In the genomic region with DNA sequence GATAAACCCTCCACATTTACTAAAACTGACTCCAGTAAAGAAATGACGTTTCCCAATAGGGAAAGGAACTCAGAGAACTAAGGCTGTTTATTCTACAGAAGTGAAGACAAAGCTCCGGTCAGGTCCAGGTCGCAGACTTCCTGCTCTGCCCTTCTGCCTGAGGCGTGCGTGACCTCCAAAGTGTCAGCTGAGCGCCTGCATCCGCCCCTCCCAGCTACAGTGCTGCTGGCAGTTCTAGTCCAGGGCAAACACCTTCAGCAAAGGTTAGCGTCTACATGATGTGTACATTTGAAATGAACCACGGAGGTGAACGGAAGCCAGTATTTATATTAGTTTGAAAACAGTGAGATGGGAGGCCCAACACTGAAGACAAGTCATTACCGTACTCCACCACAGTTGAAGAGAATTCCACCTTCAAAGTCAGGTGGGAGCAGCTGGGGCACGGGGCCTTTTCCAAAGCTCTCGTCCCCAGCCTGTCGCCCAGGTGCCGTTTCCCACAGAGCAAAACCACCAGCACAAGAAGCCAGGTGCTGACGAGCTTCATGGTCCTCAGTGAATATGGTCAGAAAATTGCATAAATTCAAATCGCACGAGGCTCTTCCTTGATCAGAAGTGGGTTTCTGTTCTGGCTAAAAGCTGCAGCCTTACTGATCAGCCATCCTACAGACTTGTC, we compare ENCODE assay signal across 18 mouse cellular contexts. TPM values are rescaled to one million over a fixed set of nuclear protein-coding genes. Genes with fewer than 3 reads are reported as not detected.
A peak's percentile ranks its signal among the peaks of the same experiment; 100 is the strongest.
DNase-seq lines count a peak whose midpoint lies in the region; ATAC-seq and TF ChIP-seq lines count a peak whose summit lies in the region.
"Had no signal": no experiment of that assay in that cellular context is flagged by ENCODE, and none has a peak within 500 bp of the region (broad histone marks: within the 10 kb centered on the region; RNA-seq: fewer than 3 reads in every experiment).

No protein-coding gene starts in this region.

- peak overlapping the region; percentile 55; the same call in 1 of the 2 replicates for H3K27ac ChIP-seq in ES-E14 (ENCODE audit: insufficient read depth, low read depth, low read length, poor library complexity, severe bottlenecking)
- no peak overlapping the region for H3K27ac ChIP-seq in lung, embryonic 14.5 days (ENCODE audit: low read depth)
- no peak overlapping the region; the same call in 1 of the 2 replicates for H3K27ac ChIP-seq in stomach, postnatal 0 days (replicated peaks)
- H3K27ac ChIP-seq: kidney, postnatal 0 days; limb, embryonic 13.5 days; lung, embryonic 15.5 days; midbrain, embryonic 15.5 days; neural tube, embryonic 12.5 days had no signal

- in situ Hi-C loops in ES-E14 (cut with MboI; ENCODE audit: low sequenced_read_pairs in 2 of 2, unreplicated experiment in 2 of 2), result no loop called here

- peaks cover 10 to 13% of the 10 kb centered on the region in 2 experiments for H3K4me1 ChIP-seq in ES-E14 (ENCODE audit: control insufficient read depth in 2 of 2, insufficient read depth in 2 of 2, low read length in 2 of 2, poor library complexity in 1 of 2)
- no peaks in the 10 kb centered on the region for H3K4me1 ChIP-seq in lung, embryonic 14.5 days (ENCODE audit: insufficient read depth)
- H3K4me1 ChIP-seq in stomach, postnatal 0 days (replicated peaks; ENCODE audit: control insufficient read depth, insufficient read depth), result no peaks in the 10 kb centered on the region; the same call in 1 of the 2 replicates
- H3K4me1 ChIP-seq: lung, embryonic 15.5 days; midbrain, embryonic 15.5 days; neural tube, embryonic 12.5 days had no signal

- no peaks in the 10 kb centered on the region for H3K9me3 ChIP-seq in ES-E14 (ENCODE audit: control insufficient read depth, insufficient read depth, low read depth, low read length)
- no peaks in the 10 kb centered on the region for H3K9me3 ChIP-seq in lung, embryonic 14.5 days (ENCODE audit: low read depth, low read length)
- H3K9me3 ChIP-seq in stomach, postnatal 0 days (ENCODE audit: control insufficient read depth, low read length), result no peaks in the 10 kb centered on the region
- H3K9me3 ChIP-seq: limb, embryonic 13.5 days; lung, embryonic 15.5 days; midbrain, embryonic 15.5 days; neural tube, embryonic 12.5 days had no signal

- ATAC-seq in lung, embryonic 14.5 days (ENCODE audit: insufficient read depth), result no peak
- ATAC-seq in stomach, postnatal 0 days (ENCODE audit: low FRiP score, low TSS enrichment), result peak; percentile 82
- ATAC-seq: midbrain, embryonic 15.5 days had no signal

- no peak for TF ChIP-seq EP300 in stomach, postnatal 0 days (optimal IDR thresholded peaks at IDR 0.05)

- no peak for TF ChIP-seq CTCF in lung, embryonic 14.5 days (IDR thresholded peaks at IDR 0.05; ENCODE audit: low read depth)
- no peak for TF ChIP-seq CTCF in stomach, postnatal 0 days (IDR thresholded peaks at IDR 0.05; ENCODE audit: low read depth)

- DNase-seq in kidney, adult 18-20 months, result peak; percentile 30
- DNase-seq in kidney, adult 9 months, result no peak
- peak; percentile 53 for DNase-seq in ES-E14 (ENCODE audit: low read depth, low spot score)
- DNase-seq in lung, embryonic 14.5 days, result peak; percentile 38
- peak; percentile 75 for DNase-seq in stomach, postnatal 0 days (ENCODE audit: low spot score)
- DNase-seq in Muller cell, postnatal 12 days (ENCODE audit: inconsistent ontology term), result no peak
- no peak for DNase-seq in frontal cortex, adult 2 months (ENCODE audit: extremely low spot score in 1 of 2, low spot score in 1 of 2)
- DNase-seq: cerebellum, adult 18-20 months; heart, adult 11 months; heart, postnatal 36 days; layer of hippocampus, postnatal 36 days had no signal

- no peaks in the 10 kb centered on the region for H3K27me3 ChIP-seq in lung, embryonic 14.5 days (ENCODE audit: insufficient read depth, low read length)
- no peaks in the 10 kb centered on the region for H3K27me3 ChIP-seq in stomach, postnatal 0 days (ENCODE audit: control insufficient read depth, insufficient read depth, low read length)
- H3K27me3 ChIP-seq: limb, embryonic 13.5 days; lung, embryonic 15.5 days; midbrain, embryonic 15.5 days; neural tube, embryonic 12.5 days had no signal

- WGBS in lung, embryonic 14.5 days, result 59% methylated on average over 18 of the region's 18 CpGs
- WGBS in stomach, postnatal 0 days, result 46% methylated on average over 18 of the region's 18 CpGs

- no peak overlapping the region for H3K4me2 ChIP-seq in lung, embryonic 14.5 days
- H3K4me2 ChIP-seq in stomach, postnatal 0 days (replicated peaks; ENCODE audit: low read depth), result no peak overlapping the region
- H3K4me2 ChIP-seq: limb, embryonic 13.5 days; lung, embryonic 15.5 days; midbrain, embryonic 15.5 days; neural tube, embryonic 12.5 days had no signal

- H3K4me3 ChIP-seq in ES-E14 (ENCODE audit: insufficient read depth in 1 of 2, low read depth in 1 of 2, low read length in 2 of 2, poor library complexity in 1 of 2, severe bottlenecking in 1 of 2), result no peak overlapping the region
- H3K4me3 ChIP-seq in lung, embryonic 14.5 days (ENCODE audit: low read depth, low read length), result no peak overlapping the region
- H3K4me3 ChIP-seq in stomach, postnatal 0 days (ENCODE audit: low read depth, low read length), result no peak overlapping the region
- H3K4me3 ChIP-seq: erythroblast, embryonic 14.5 days; limb, embryonic 13.5 days; lung, embryonic 15.5 days; midbrain, embryonic 15.5 days; neural tube, embryonic 12.5 days had no signal

- H3K9ac ChIP-seq in ES-E14 (ENCODE audit: insufficient read depth, low read depth, low read length, poor library complexity, severe bottlenecking), result 0 out of 2 replicates have a peak overlapping the region, but pooled peaks have one; percentile 19
- no peak overlapping the region for H3K9ac ChIP-seq in lung, embryonic 14.5 days
- peak overlapping the region; percentile 35; the same call in 1 of the 2 replicates for H3K9ac ChIP-seq in stomach, postnatal 0 days (ENCODE audit: low read length)
- H3K9ac ChIP-seq: lung, embryonic 15.5 days; midbrain, embryonic 15.5 days; neural tube, embryonic 12.5 days had no signal

- peaks cover 25% of the 10 kb centered on the region for H3K36me3 ChIP-seq in ES-E14 (ENCODE audit: control insufficient read depth, insufficient read depth, low read length, poor library complexity, severe bottlenecking)
- H3K36me3 ChIP-seq in lung, embryonic 14.5 days (ENCODE audit: insufficient read depth), result peaks cover 51% of the 10 kb centered on the region
- peaks cover 6% of the 10 kb centered on the region for H3K36me3 ChIP-seq in stomach, postnatal 0 days (ENCODE audit: control insufficient read depth, insufficient read depth, low read length)

TF ChIP-seq in ES-E14, 5 proteins besides CTCF, POLR2A, EP300 and RAD21:
- no peak for TF ChIP-seq MAFK (IDR thresholded peaks at IDR 0.05; ENCODE audit: insufficient read depth, low read depth, low read length)
- no peak for TF ChIP-seq HCFC1 (IDR thresholded peaks at IDR 0.05; ENCODE audit: borderline replicate concordance, insufficient read depth, low read length)
- TF ChIP-seq ZNF384 (IDR thresholded peaks at IDR 0.05; ENCODE audit: low read depth, low read length), result no peak
- TF ChIP-seq CHD2 (IDR thresholded peaks at IDR 0.05; ENCODE audit: low read depth, low read length), result no peak
- no peak for TF ChIP-seq ZC3H11A (IDR thresholded peaks at IDR 0.05; ENCODE audit: borderline replicate concordance, low read depth, low read length)

RNA-seq across cellular contexts. Expression of gene Mbtps1, which starts 11.4 kb away (rescaled TPM):
- total RNA-seq in ES-E14 (2012; rRNA removed), result 167 and 198 TPM in 2 replicates
- polyA plus RNA-seq in lung, embryonic 14.5 days (2014; fragmentation: Nextera tagmentation; extraction: Ambion mirVana), result 125 and 128 TPM in 2 replicates
- 37.1 and 38.4 TPM in 2 replicates for polyA plus RNA-seq in stomach, postnatal 0 days (2015; fragmentation: Nextera tagmentation; extraction: Ambion mirVana)
- 65.4 and 70.7 TPM in 2 replicates for polyA plus RNA-seq in frontal cortex, adult 2 months (2012; rRNA removed)

RNA-seq across cellular contexts. Expression of gene Hsdl1, which starts 27.8 kb away (rescaled TPM):
- 19.5 and 19.7 TPM in 2 replicates for total RNA-seq in ES-E14 (2012; rRNA removed)
- polyA plus RNA-seq in lung, embryonic 14.5 days (2014; fragmentation: Nextera tagmentation; extraction: Ambion mirVana), result 25.9 and 26.8 TPM in 2 replicates
- polyA plus RNA-seq in stomach, postnatal 0 days (2015; fragmentation: Nextera tagmentation; extraction: Ambion mirVana), result 21.3 and 21.4 TPM in 2 replicates
- polyA plus RNA-seq in frontal cortex, adult 2 months (2012; rRNA removed), result 36.3 and 38.5 TPM in 2 replicates

RNA-seq across cellular contexts. Expression of gene Dnaaf1, which starts 27.9 kb away (rescaled TPM):
- 0.79 and 1.0 TPM in 2 replicates for total RNA-seq in ES-E14 (2012; rRNA removed)
- polyA plus RNA-seq in lung, embryonic 14.5 days (2014; fragmentation: Nextera tagmentation; extraction: Ambion mirVana), result 0.24 TPM in 1 of 2 replicates, not detected in the other
- polyA plus RNA-seq in stomach, postnatal 0 days (2015; fragmentation: Nextera tagmentation; extraction: Ambion mirVana), result 0.24 and 0.30 TPM in 2 replicates
- 0.15 and 0.18 TPM in 2 replicates for polyA plus RNA-seq in frontal cortex, adult 2 months (2012; rRNA removed)
- total RNA-seq: heart, postnatal 36 days had no signal
- polyA plus RNA-seq: erythroblast, embryonic 14.5 days had no signal

RNA-seq across cellular contexts. Expression of gene Slc38a8, which starts 45.7 kb away (rescaled TPM):
- total RNA-seq in ES-E14 (2012; rRNA removed), result 0.16 and 0.85 TPM in 2 replicates
- polyA plus RNA-seq in lung, embryonic 14.5 days (2014; fragmentation: Nextera tagmentation; extraction: Ambion mirVana), result not detected in 2 replicates
- not detected in 2 replicates for polyA plus RNA-seq in stomach, postnatal 0 days (2015; fragmentation: Nextera tagmentation; extraction: Ambion mirVana)
- polyA plus RNA-seq in frontal cortex, adult 2 months (2012; rRNA removed), result 0.72 and 0.88 TPM in 2 replicates
- total RNA-seq: heart, postnatal 36 days; layer of hippocampus, postnatal 36 days had no signal
- polyA plus RNA-seq: C2C12; erythroblast, embryonic 14.5 days; kidney, postnatal 0 days; lung, embryonic 15.5 days; midbrain, embryonic 15.5 days; neural tube, embryonic 12.5 days had no signal

RNA-seq across cellular contexts. Expression of gene Taf1c, which starts 57.9 kb away (rescaled TPM):
- total RNA-seq in ES-E14 (2012; rRNA removed), result 24.8 and 28.3 TPM in 2 replicates
- 9.0 and 10.4 TPM in 2 replicates for polyA plus RNA-seq in lung, embryonic 14.5 days (2014; fragmentation: Nextera tagmentation; extraction: Ambion mirVana)
- 5.9 and 6.2 TPM in 2 replicates for polyA plus RNA-seq in stomach, postnatal 0 days (2015; fragmentation: Nextera tagmentation; extraction: Ambion mirVana)
- 15.3 and 16.3 TPM in 2 replicates for polyA plus RNA-seq in frontal cortex, adult 2 months (2012; rRNA removed)

Comparison
In these comparisons a context has a peak if more than half of its experiments do, and no peak if none do; other contexts are left out.
1. DNase-seq: peak in kidney, adult 18-20 months (single experiment), ES-E14 (single experiment), lung, embryonic 14.5 days (single experiment) and stomach, postnatal 0 days (single experiment); none in kidney, adult 9 months (single experiment), Muller cell, postnatal 12 days (single experiment) and frontal cortex, adult 2 months (0 of 2).